Mouse (Mus musculus) heart, embryonic 10.5 days (tissue): ENCODE measurements at regions not wholly inside any gene's neighbourhood (a gene's known extent, or its start where the extent isn't known, plus 50 kb on each side); places are given as distances from the start of the nearest gene placed in this dataset.

Experiments
- DNase-seq: peaks from one replicate; pipeline ENCODE4 v3.0.0-alpha.2; 2017; ENCODE audit warnings: low spot score
- H3K27ac ChIP-seq: fragments of 300-500 bp; sonication (generic); 2 replicates; pipeline ENCODE4 v1.5.1; 2016; ENCODE audit warnings: mild to moderate bottlenecking
- H3K27me3 ChIP-seq: fragments of 300-500 bp; sonication (generic); 2 replicates; pipeline ENCODE4 v1.6.1; 2016; ENCODE audit warnings: mild to moderate bottlenecking; ENCODE audit not compliant: poor library complexity, insufficient read depth, severe bottlenecking
- H3K36me3 ChIP-seq: fragments of 300-500 bp; sonication (generic); 2 replicates; pipeline ENCODE4 v1.6.1; 2016; ENCODE audit warnings: mild to moderate bottlenecking, moderate library complexity
- H3K4me1 ChIP-seq: fragments of 300-500 bp; sonication (generic); 2 replicates; pipeline ENCODE4 v1.6.1; 2016; ENCODE audit warnings: mild to moderate bottlenecking
- H3K4me3 ChIP-seq: fragments of 300-500 bp; sonication (generic); 2 replicates; pipeline ENCODE4 v1.5.1; 2016; ENCODE audit warnings: mild to moderate bottlenecking, moderate library complexity
- H3K9me3 ChIP-seq: fragments of 300-500 bp; sonication (generic); 2 replicates; pipeline ENCODE4 v1.6.1; 2016; ENCODE audit warnings: mild to moderate bottlenecking, moderate library complexity
- WGBS: fragments of 180-500 bp; shearing (Covaris S2); methylation state at CpG from one replicate; pipeline ENCODE4 v1.1.7; 2016; 5-methylcytosine and 5-hydroxymethylcytosine counted together

- no peak for DNase-seq
- Histone ChIP-seq H3K9me3 (no peaks in the 10 kb centered on the region), H3K27me3 (no peaks in the 10 kb centered on the region), H3K36me3 (no peaks in the 10 kb centered on the region), H3K27ac (no peak overlapping the region), H3K4me3 (no peak overlapping the region), H3K4me1 (no peaks in the 10 kb centered on the region)
- 82% methylated on average over 2 of the region's 2 CpGs for WGBS
Observed at GRCm38 (mm10) chr9:116276141-116276540, 101.0 kb upstream of the Tgfbr2 start.

- Histone ChIP-seq H3K27me3 (no peaks in the 10 kb centered on the region), H3K27ac (no peak overlapping the region), H3K4me1 (no peaks in the 10 kb centered on the region), H3K9me3 (no peaks in the 10 kb centered on the region), H3K4me3 (no peak overlapping the region), H3K36me3 (no peaks in the 10 kb centered on the region)
- no peak for DNase-seq
- WGBS: 75% methylated on average over 2 of the region's 2 CpGs
Observed at GRCm38 (mm10) chr9:116272446-116272845, 97.3 kb upstream of the Tgfbr2 start.

- Histone ChIP-seq H3K36me3 (no peaks in the 10 kb centered on the region), H3K27me3 (no peaks in the 10 kb centered on the region), H3K4me3 (no peak overlapping the region), H3K9me3 (no peaks in the 10 kb centered on the region), H3K4me1 (peaks cover 8% of the 10 kb centered on the region), H3K27ac (no peak overlapping the region)
- 74% methylated on average over 6 of the region's 6 CpGs for WGBS
- DNase-seq: no peak
Observed at GRCm38 (mm10) chr9:116270417-116270828, 95.3 kb upstream of the Tgfbr2 start.

GRCm38 (mm10) chr9:116267411-116267810, 92.3 kb upstream of the Tgfbr2 start:
- no peaks in the 10 kb centered on the region for H3K9me3 ChIP-seq
- 79% methylated on average over 4 of the region's 4 CpGs for WGBS
- DNase-seq: no peak
- no peak overlapping the region for H3K27ac ChIP-seq
- H3K27me3 ChIP-seq: no peaks in the 10 kb centered on the region
- peaks cover 17% of the 10 kb centered on the region for H3K4me1 ChIP-seq
- H3K4me3 ChIP-seq: no peak overlapping the region
- no peaks in the 10 kb centered on the region for H3K36me3 ChIP-seq

GRCm38 (mm10) chr9:116263833-116264232, 88.7 kb upstream of the Tgfbr2 start:
- peaks cover 17% of the 10 kb centered on the region for H3K4me1 ChIP-seq
- H3K36me3 ChIP-seq: no peaks in the 10 kb centered on the region
- WGBS: 71% methylated on average over 7 of the region's 7 CpGs

GRCm38 (mm10) chr9:116259569-116259968, 84.4 kb upstream of the Tgfbr2 start:
- DNase-seq: no peak
- no peaks in the 10 kb centered on the region for H3K36me3 ChIP-seq
- no peak overlapping the region for H3K4me3 ChIP-seq
- H3K4me1 ChIP-seq: peaks cover 9% of the 10 kb centered on the region
- no peaks in the 10 kb centered on the region for H3K27me3 ChIP-seq
- no peaks in the 10 kb centered on the region for H3K9me3 ChIP-seq
- WGBS: 63% methylated on average over 10 of the region's 10 CpGs
- H3K27ac ChIP-seq: no peak overlapping the region

More at GRCm38 (mm10) chr9:116263833-116264232, 88.7 kb upstream of the Tgfbr2 start:
- Histone ChIP-seq H3K9me3 (no peaks in the 10 kb centered on the region), H3K27ac (no peak overlapping the region), H3K27me3 (no peaks in the 10 kb centered on the region), H3K4me3 (no peak overlapping the region)
- DNase-seq: no peak

- peak overlapping the region; percentile 47 for H3K27ac ChIP-seq
- H3K36me3 ChIP-seq: no peaks in the 10 kb centered on the region
- no peaks in the 10 kb centered on the region for H3K27me3 ChIP-seq
- no peak for DNase-seq
- WGBS: 59% methylated on average over 15 of the region's 15 CpGs
- H3K4me1 ChIP-seq: peaks cover 9% of the 10 kb centered on the region
- no peak overlapping the region for H3K4me3 ChIP-seq
- H3K9me3 ChIP-seq: no peaks in the 10 kb centered on the region
Observed at GRCm38 (mm10) chr9:116253546-116253945, 78.4 kb upstream of the Tgfbr2 start.

- no peaks in the 10 kb centered on the region for H3K27me3 ChIP-seq
- peak overlapping the region; percentile 42 for H3K27ac ChIP-seq
- no peaks in the 10 kb centered on the region for H3K9me3 ChIP-seq
- DNase-seq: no peak
- peaks cover 9% of the 10 kb centered on the region for H3K4me1 ChIP-seq
- H3K36me3 ChIP-seq: no peaks in the 10 kb centered on the region
- no peak overlapping the region for H3K4me3 ChIP-seq
- WGBS: 72% methylated on average over 8 of the region's 8 CpGs
Observed at GRCm38 (mm10) chr9:116252788-116253187, 77.6 kb upstream of the Tgfbr2 start.

GRCm38 (mm10) chr9:116249791-116250190, 74.6 kb upstream of the Tgfbr2 start:
- 76% methylated on average over 2 of the region's 2 CpGs for WGBS
- DNase-seq: no peak
- Histone ChIP-seq H3K4me1 (peaks cover 15% of the 10 kb centered on the region), H3K4me3 (no peak overlapping the region), H3K27me3 (no peaks in the 10 kb centered on the region), H3K36me3 (no peaks in the 10 kb centered on the region), H3K27ac (no peak overlapping the region), H3K9me3 (no peaks in the 10 kb centered on the region)

- 69% methylated on average over 5 of the region's 5 CpGs for WGBS
- H3K4me3 ChIP-seq: no peak overlapping the region
- DNase-seq: no peak
- H3K36me3 ChIP-seq: no peaks in the 10 kb centered on the region
- peaks cover 6% of the 10 kb centered on the region for H3K4me1 ChIP-seq
- no peaks in the 10 kb centered on the region for H3K27me3 ChIP-seq
- no peaks in the 10 kb centered on the region for H3K9me3 ChIP-seq
- no peak overlapping the region for H3K27ac ChIP-seq
Observed at GRCm38 (mm10) chr9:116245136-116245535, 70.0 kb upstream of the Tgfbr2 start.

- Histone ChIP-seq H3K36me3 (no peaks in the 10 kb centered on the region), H3K27me3 (no peaks in the 10 kb centered on the region), H3K4me1 (peaks cover 6% of the 10 kb centered on the region), H3K4me3 (no peak overlapping the region), H3K9me3 (no peaks in the 10 kb centered on the region), H3K27ac (no peak overlapping the region)
- 76% methylated on average over 1 of the region's 1 CpGs for WGBS
- no peak for DNase-seq
Observed at GRCm38 (mm10) chr9:116244619-116244899, 69.4 kb upstream of the Tgfbr2 start.

- Histone ChIP-seq H3K4me3 (no peak overlapping the region), H3K4me1 (peaks cover 6% of the 10 kb centered on the region), H3K36me3 (no peaks in the 10 kb centered on the region), H3K9me3 (no peaks in the 10 kb centered on the region), H3K27me3 (no peaks in the 10 kb centered on the region), H3K27ac (no peak overlapping the region)
- 76% methylated on average over 8 of the region's 8 CpGs for WGBS
- DNase-seq: no peak
Observed at GRCm38 (mm10) chr9:116243775-116244618, 68.8 kb upstream of the Tgfbr2 start.

GRCm38 (mm10) chr9:116241933-116242526, 66.9 kb upstream of the Tgfbr2 start:
- Histone ChIP-seq H3K27me3 (no peaks in the 10 kb centered on the region), H3K4me1 (peaks cover 6% of the 10 kb centered on the region), H3K9me3 (no peaks in the 10 kb centered on the region), H3K27ac (no peak overlapping the region), H3K36me3 (no peaks in the 10 kb centered on the region), H3K4me3 (no peak overlapping the region)
- 68% methylated on average over 5 of the region's 5 CpGs for WGBS
- DNase-seq: no peak
